Mouse (Mus musculus) G1E (cell line): ENCODE results near the gene Slc16a10.

Source experiments
- CTCF ChIP-seq: IDR thresholded peaks from 2 replicates; pipeline ENCODE4 v1.5.1; 2012; ENCODE audit warnings: low read depth, low read length, inconsistent platforms, mixed read lengths
- GATA1 ChIP-seq: IDR thresholded peaks from 2 replicates; pipeline ENCODE4 v1.6.1; 2012; ENCODE audit warnings: borderline replicate concordance, low read length, inconsistent platforms, mixed read lengths
- GATA2 ChIP-seq: IDR thresholded peaks from 2 replicates; pipeline ENCODE4 v1.6.1; 2012; ENCODE audit warnings: low read depth, low read length, inconsistent platforms, borderline replicate concordance
- POLR2AphosphoS5 ChIP-seq: IDR thresholded peaks from 2 replicates; pipeline ENCODE4 v1.6.1; 2012; ENCODE audit warnings: low read depth, low read length, inconsistent platforms; ENCODE audit not compliant: insufficient replicate concordance
- TAL1 ChIP-seq: conservative IDR thresholded peaks from 2 replicates; pipeline ENCODE4 v1.6.1; 2012; ENCODE audit warnings: low read depth, low read length, inconsistent platforms, mixed read lengths

DNA sequence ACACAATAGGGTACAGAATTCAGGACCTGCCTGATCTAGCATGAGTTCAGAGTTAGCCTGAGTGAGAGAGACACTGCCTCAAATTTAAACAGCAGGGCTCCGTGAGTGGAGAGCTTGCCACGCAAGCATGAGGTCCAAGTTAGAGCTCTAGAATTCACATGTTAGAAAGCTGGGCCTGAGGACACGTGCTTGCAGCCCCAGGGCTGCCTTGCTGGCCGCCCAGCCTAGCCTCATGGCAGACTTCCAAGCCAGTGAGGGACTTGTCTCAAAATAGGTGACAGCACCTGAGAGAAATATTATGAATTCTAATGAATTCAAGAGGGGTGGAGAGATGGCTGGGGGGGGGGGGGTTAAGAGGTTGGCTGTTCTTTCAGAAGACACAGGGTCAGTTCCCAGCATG lies 134.1 kb downstream of the Slc16a10 start:
- TF ChIP-seq CTCF, result no peak
- no peak for TF ChIP-seq GATA1
- TF ChIP-seq TAL1, result no peak
- no peak for TF ChIP-seq POLR2AphosphoS5
- no peak for TF ChIP-seq GATA2
